Mouse (Mus musculus): Measurements from ENCODE around the gene Cnih1.

DNA sequence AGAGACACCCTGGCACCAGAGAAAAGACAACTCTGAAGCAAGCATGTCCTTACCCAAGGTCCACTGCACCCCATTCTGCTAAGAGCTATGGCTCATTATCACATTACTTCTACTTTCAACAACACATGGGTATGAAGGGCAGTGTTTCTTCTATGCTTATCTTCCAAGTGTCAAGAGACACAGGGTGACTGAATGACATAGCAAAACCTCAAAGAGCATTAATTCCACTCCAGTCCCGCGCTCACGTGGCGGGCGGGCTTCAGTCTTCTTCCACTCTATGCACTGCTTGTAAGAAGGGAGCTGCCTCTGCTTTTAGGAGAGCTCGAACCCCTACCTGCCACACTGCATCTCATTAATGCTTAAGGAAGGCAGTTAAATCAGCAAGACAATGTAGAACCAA lies 27.4 kb upstream of the Cnih1 start:
- no peak for TF ChIP-seq CTCF (IDR thresholded peaks at IDR 0.05)
- no peak for TF ChIP-seq EP300 (IDR thresholded peaks at IDR 0.05; ENCODE audit: insufficient read depth, low read depth, low read length)
